Mouse (Mus musculus) layer of hippocampus, postnatal 10 days (tissue): ENCODE data around the gene Ccdc85c. TPM values are rescaled to one million over a fixed set of nuclear protein-coding genes. Genes with fewer than 3 reads are reported as not detected.

Source experiments
- DNase-seq, 2 experiments: peaks; one replicate each; pipeline ENCODE4 v3.0.0; 2021; ENCODE audit warnings: low spot score in 2 of 2
- total RNA-seq, 2 experiments: library from RNA; stranded (reverse); gene quantifications; 2 replicates each; pipeline ENCODE4 v1.2.3; 2021

The Ccdc85c gene
- total RNA-seq, 2 experiments from 2014 or later, result 58.6 to 62.9 TPM

DNA sequence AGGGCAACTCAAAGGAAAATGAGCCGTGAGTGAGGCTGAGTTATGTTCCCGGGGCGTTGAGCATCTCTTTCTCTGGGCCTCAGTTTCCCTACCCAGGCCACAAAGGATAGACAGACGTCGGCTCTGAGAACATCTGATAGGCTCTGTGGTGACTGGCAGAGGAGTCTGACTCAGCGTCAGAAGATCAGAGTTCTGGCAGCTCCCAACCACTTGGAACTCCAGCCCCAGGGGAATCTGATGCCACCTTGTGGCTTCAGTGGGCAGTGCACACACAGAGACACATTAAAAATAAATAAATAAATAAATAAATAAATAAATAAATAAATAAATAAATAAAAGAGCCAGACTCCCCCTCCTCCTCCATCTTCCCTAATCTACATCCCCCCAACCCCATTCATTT, 21.8 kb upstream of the Ccdc85c start:
- no peak for DNase-seq

DNA sequence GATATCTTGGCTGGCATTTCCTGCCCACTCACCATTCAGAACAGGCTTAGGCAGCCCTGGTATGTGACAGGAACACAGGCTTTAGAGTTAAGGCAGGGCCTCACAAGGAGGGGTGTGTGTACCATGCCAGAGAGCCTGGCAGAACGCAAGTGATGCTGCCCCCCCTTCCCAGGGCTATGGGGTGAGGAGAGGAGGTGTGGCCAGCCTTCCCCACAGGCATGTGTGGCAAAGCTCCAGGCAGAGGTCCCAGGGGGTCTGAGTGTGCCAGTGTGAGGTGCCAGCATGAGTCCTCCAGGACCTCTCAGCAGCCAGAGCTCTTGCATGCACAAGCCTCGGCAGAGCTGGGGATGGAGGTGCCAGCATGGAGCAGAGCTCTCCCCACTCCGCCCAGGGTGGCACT, 19.4 kb upstream of the Ccdc85c start:
- DNase-seq, result peak in 1 of 2 experiments; percentile 48

DNA sequence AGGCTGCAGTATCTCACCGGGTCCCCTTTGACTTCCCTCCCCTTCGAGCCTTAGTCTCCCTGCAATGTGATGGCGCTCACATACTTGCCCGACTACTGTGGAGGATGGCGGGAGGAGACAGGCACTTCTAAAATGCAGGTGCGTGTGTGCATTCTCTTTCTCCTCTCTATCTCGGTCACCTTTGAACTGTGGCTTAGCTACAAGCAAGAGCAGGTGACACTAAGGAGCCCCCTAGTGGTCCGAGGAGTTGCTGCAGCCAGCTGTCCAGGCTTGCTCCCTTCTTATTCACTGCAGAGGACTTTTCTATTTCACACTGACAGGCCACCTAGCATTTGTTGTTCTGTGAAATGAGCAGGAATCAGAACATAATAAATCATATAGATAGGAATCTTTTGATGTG, 17.7 kb upstream of the Ccdc85c start:
- DNase-seq, result peak; percentile 69 to 73

DNA sequence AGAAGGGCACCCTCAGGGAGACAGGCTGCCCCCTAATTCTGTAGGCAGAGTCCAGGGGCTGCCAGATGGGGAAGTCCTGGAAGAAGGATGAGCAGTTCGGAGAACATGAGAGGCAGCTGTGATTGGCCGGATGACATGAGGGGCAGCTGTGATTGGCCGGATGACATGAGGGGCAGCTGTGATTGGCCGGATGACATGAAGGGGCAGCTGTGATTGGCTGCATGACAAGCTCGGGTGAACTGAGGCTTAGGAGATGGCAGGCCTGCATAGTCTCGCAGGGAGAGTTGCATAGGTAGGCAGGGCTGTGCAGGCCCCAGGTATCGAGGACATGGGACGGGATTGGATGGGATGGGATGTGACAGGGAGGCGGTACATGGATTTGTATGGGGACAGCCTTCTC, 17.2 kb upstream of the Ccdc85c start:
- DNase-seq, result peak in 1 of 2 experiments; percentile 38

DNA sequence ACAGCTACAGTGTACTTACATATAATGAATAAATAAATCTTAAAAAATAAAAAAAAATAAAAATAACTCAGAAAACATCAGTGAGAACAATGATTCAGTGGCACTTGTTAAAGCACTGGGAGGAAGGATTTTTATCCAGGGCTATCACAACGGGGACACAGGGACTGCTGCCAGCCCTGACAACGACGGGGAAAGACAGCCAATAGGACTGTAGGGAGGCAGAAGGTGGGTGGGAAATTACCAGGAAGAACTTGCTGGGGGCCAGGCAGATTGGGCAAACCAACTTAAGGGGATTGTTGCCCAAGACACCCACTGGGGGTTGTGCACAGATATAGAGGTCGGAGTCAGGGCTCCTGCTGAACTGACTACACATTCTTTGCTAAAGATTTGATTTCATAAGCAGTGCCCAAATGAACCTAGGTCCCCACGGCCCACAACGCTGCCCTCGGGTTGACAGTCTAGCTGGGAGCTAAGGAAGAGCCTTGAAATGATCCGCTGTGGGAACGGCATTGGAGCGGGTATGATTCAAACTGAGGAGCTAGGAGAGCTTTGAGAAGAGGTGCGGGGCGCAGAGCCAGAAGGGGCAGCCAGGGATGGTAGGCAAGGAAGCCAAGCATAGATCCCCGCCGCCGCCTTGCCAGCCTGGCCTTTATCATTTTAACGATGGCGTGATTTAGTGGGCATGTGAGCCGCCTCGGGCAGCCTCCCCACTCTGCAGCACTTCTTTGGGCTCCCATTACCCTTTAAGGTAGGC, 13.1 kb upstream of the Ccdc85c start:
- no peak for DNase-seq

DNA sequence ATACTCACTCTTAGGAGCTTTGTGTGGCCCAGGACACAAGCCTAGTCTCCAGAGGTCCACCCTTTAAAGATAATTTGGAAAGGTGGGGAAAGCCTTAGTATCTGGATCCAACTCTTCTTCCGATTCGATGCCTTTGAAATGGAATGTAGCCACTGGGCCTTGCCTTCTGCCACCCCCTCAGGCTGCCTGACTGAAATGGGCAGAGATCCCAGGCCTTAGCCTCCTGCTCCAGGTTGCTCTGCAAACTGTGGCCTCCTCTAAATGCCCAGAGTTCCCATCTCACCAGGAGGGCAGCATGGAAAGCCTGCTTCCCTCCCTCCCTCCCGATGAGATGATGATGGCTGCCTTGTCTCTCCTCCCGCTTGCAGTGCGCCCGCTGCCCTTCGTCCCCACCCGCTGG, 11.8 kb upstream of the Ccdc85c start:
- DNase-seq, result no peak

DNA sequence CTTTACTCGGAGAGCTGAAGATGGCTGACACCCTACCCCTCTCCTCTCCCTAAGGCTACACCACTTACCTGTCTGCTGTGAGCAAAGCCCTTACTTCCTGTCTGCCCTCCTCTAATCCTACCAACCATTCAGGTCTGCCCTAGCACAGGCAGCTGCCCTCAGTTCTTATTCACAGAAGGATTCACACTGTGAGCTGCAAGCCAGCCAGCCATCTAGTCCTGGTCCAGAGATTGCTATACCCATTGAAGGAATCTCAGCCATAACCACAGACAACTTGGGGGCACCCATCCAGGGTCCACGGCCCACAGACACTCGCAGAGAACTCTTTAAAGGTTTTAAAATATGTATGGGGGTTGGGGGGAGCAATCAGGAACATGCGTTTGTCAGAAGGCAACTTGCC, 11.2 kb upstream of the Ccdc85c start:
- DNase-seq, result no peak

DNA sequence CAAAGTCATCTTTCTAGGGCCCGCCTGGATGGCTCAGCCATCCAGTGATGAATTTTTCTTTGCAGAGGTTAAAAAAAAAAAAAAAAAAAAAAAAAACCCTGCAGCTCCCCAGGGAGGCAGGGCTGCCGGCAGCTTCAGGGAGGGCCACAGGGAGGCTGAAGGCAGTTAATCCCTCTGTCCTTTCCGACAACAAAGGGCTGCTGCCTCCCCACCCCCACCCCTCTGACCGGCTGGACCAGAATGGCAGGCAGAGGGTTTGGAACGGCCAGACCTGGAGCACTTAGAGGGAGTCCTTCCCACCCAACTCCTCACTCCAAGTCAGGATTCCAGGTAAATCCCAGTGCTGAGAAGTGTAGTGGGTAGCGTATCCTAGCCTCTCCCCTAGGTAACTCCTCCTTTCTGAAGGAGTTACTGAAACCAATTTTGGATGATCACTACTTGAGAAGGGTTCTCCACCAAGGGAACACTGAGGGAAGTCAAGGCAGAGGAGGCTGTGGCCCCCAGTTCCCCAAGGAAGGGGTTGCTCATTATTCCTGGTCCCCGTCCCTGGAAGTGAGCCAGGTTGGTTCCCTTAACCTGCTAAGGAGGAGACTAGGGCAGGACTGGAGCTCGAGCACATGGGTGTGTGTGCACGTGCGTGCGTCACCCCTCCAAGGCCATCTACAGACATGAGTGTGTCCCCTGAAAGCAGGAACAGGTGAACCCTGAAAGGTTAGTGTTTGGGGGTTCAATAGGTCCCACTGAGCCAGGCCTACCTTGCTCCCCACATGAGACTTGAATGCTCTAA, 10.2 kb upstream of the Ccdc85c start:
- DNase-seq, result no peak

DNA sequence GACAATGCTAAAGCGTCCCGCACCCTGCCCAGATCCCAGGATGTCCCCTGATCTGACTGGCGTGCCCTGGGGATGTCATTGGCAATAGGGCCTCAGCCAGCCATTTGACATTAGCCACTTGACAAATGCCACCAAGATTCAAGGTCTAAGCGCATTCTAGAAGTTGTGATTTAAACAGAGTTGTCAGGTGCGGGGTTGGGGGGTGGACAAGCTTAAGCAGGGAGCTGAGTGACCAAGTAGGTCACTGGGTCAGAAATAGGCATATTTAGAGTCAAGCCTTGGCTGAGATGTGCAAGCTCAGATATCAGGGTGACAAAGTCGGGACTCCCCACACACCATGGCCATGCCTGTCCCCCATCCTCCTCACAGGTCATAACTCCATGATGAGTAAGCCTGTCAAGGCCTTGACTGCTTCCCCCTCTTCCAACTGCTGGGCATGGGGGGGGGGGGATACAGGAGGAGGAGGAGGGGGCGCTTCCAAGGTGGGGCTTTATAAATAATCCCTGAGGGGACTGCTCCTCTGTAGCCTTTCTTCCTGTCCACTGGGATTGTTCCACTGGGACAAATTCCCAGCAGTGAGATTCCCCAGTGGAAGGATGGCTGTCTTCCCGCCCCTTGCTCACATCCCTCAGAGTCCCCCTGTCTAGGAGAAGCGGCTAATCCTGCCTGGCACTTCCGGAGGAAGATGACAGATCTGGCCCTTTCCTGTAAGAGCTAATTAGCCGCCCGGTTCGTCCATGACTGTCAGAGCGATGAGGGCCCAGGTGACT, 9.4 kb upstream of the Ccdc85c start:
- DNase-seq, result no peak

DNA sequence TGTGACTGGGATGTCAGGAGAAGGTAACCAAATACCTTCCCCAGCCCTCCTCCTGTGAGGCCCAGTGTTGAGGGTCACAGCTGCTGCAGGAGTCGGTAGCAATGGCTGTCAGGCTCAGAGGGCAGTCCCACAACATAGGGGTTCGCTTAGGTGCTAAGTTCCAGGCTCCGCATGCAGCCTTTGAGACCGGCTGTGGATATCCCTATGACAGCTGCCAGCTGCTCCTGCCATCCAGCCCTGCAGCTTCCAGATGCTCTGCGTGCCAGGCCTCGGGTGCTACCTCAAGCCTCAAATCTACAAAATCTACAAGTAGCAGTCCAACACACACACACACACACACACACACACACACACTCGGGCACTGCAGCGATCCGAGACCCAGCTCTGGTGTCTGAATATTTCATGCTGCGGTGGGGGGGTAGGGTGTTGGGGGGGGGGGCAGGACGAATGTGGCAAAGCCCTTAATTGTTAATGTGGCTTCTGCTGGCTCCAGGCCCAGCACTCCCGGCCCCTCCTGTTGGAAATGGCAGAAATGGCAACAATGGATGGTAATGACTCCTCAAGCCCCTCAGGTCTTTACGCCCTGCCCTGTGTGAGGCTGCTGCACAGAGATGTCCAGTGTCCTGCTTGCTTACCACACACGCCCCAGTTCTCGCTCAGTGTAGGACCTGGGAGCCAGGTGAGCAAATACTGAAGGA, 3.1 kb upstream of the Ccdc85c start:
- DNase-seq, result no peak

DNA sequence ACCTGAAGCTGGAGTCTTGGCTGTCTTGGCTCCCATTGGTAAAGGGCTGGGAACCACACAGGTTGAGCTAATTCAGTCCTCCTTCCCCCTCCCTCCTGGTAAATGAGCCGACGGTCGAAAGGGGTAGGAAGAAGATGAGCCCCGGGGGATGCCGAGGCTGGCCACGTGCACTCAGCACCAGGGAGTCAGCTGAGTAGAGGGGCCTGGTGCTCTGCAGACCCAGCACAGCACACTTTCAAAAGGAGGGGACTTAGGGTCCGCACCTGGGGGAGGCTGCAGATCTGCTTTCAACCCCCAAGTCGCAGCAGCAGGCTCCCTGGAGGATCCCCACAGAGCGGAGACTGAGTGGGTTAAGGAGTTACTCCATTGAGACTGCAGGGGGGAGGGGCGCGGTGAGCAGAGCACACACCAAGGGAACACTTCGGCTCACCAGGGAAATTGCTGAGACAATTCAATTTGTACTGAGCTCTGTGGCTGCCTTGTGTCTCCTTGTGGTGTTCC, 2.2 kb upstream of the Ccdc85c start:
- no peak for DNase-seq

DNA sequence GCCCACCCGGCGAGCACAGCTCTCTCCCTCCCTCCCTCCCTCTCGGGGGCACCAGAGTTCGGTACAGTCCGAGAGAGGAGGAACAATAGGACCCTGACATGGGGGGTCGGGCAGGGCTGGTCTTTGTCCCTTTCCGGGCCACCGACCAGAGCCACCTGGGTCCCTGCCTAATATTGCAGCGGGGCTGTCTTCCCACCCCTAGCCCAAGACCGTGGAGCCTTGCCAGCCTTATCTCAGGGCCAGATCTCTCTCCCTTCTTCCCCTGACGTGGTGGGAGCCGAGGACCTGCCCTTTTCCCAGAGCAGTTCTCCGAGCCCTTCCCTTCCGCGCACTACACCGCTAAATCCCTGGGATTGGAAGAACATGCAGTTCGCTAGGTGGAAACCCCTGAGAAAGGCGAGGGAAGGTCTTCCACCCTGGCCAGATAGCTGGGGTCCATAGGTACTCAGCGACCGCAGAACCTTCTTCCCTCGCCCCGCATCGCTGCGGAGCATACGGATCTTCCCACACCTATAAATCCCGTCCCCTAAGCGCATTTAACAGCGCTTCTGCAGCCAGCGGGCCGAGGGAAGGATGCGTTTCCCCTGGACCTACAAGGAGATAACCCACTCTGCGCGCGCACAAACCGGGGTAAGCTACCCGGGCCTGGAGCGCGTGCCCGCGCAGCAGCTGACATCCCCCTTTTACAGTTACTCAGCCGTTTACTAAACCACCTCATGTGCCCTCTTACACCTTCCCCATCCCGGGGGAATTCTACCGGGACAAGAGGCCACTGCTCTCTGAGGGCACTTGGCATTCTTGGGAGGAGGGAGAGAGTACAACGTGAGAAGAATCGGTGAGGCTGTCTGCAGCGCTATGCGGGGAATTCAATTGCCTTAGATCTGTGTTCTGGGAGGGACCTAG, 946 bp upstream of the Ccdc85c start:
- peak; percentile 61 to 69 for DNase-seq

DNA sequence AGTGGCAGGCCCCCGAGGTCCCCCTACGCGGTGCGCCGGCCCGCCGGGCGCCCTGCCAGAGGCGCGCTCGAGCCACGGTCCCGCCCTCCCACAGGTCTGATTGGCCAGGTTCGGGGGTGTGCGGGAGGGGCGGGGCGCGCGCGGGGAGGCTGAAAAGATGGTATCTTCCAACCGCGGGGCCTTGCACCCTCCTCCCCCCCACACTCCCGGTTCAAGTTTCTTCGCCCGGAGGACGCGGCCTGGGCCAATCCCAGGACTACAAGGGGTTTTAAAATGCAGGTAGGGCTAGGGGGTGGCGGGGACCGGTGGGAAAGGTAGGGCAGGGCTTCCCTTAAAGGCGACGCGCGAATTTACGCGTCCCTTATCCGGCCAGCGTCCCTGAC, 274 bp upstream of the Ccdc85c start:
- DNase-seq, result peak; percentile 97 to 99

DNA sequence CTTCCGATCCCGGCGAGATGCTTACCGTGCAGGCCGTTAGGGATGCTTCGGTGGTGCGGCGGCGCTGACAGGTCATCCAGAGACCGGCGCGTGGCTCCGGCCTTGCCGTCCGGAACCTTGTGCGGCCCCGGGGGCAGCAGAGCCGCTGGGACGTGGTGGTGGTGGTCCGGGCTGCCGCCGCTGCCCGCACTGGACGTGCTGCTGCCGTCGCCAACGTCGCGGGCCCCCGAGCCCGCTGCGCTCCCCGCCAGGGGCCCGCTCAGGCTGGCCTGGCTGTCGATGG, 971 bp downstream of the Ccdc85c start:
- no peak for DNase-seq

DNA sequence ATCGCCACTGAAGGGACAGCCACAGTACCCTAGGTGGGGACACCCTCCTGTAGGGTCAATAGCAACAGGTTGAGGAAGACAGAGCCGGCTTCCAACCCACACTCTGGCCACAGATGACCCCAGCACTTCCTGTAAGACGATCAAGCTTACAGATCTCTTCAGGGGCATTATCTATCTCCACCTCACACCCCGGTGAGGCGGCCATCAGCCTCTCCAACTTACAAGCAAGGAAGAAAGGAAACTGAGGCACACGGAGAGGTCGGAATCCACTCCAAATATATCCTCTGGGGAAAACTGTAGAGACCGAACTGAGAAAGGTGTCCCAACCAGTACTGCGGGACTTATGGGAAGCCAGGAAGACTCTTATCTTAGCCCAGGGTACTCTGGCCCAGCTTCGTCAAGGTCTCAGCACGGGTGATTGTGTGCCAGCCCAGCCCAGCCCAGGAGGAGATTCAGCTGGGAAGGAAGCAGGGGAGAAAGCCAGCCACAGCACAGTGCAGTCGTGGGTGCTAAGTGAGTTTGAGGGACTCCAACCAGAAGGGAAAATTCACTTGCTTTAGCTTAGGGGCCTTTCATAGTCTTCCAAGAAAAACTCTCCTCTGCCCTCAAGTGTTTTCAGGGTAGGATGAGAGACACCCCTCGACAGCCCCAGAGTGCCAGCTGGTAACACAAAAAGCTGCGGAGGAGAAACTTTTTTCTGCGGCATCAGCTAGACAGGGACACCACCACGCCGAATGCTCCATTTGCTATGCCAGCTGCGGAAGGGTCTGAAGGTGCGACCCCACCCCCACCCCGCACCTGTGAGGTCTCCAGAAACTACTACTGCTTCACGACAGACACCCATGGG, 1.5 kb downstream of the Ccdc85c start:
- DNase-seq, result no peak

DNA sequence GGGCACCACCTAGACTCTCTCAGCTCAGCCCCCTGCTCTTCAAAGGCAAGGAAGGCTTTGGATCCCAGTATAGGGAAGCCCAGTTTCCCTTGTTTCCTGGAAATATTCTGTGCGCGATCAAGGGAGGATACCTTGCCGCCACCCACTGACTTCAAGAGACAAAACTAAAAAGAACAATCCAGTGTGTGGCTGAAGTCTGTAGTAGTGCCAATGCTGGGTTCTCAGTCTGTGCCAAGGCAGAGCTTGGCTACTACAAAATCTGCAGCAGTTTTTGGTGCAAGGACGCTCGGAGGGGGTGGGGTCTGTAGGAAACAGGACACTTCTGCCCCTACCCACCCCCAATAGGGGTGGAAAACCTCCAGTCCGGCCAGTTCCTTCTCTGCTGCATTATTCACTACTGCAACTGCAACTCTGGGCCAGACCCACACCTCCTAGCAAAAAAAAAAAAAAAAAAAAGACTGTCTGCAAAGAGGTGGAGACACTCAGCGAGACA, 3.0 kb downstream of the Ccdc85c start:
- no peak for DNase-seq

DNA sequence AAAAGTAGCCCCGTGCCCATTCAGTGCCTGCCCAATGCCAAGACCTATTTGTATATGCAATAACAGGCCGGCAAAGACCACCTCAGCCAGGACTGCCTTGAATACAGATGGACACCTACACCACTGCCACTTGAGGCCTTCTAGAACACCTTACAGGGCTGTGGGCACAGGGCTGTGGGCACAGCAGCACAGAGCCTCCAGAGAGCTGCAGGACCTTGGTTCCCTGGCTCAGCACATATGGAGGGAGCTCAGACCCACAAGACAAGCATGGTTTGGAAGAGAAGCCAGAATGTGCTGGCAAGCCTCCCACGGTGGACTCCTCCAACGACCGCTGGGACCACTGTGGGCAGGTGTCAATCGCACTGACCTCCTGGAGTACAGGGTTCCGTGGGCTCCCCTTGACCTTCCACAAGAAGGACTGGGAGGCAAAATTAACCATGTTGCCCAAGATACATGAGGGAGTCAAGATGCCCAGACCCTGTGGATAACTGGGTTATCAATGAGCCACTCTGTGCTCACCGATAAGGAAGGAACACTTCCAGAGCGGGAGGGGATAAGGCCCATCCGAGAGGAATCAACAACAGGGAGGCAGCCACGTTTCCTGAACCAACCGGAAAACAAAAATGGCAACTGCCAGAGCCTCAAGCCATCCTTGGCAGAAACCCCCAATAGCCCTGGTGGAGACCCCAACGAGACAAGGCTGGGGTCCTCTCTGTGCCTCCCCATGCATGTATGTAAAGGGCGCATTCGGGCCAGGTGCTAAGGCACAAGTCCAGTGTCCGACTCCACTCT, 3.7 kb downstream of the Ccdc85c start:
- DNase-seq, result no peak

DNA sequence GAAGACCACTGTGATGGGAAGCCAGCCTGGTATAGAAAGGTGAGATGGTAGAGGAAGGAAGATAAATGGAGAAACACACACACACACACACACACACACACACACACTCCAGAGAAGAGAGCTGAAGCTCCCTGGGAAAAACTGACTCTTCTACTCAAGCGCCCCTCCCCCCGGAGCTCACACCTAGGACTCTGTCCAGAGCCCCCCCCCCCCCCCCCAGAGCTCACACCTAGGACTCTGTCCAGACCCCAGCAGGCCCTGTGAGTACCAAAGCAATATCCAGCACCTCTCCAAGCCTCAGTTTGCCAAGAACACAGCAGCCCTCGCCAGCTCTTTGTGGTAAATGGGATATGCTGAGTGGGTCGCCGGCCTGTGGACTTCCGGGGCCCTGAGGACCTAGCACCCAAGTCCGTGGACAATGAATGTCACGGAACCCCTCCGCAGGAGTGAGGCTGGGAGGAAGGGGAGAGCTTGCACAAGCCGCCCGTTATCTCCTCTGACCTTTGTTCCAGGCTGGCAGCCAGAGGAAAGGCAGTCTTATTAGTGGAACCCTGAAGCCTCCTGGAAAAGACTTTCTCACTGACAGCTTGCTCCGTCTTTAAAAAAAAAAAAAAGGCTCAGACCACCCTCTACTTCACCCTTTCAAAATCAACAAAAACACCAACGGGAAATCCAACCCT, 4.8 kb downstream of the Ccdc85c start:
- no peak for DNase-seq
